Mouse (Mus musculus) CD4-positive, CD25-positive, alpha-beta regulatory T cell, adult 2 months (primary cell): ENCODE measurements around the gene Pkd2l1.

ENCODE experiments used
- DNase-seq: peaks from one replicate; pipeline ENCODE4 v3.0.0-alpha.2; 2012; ENCODE audit warnings: low read depth, low spot score

Pkd2l1 gene

DNA sequence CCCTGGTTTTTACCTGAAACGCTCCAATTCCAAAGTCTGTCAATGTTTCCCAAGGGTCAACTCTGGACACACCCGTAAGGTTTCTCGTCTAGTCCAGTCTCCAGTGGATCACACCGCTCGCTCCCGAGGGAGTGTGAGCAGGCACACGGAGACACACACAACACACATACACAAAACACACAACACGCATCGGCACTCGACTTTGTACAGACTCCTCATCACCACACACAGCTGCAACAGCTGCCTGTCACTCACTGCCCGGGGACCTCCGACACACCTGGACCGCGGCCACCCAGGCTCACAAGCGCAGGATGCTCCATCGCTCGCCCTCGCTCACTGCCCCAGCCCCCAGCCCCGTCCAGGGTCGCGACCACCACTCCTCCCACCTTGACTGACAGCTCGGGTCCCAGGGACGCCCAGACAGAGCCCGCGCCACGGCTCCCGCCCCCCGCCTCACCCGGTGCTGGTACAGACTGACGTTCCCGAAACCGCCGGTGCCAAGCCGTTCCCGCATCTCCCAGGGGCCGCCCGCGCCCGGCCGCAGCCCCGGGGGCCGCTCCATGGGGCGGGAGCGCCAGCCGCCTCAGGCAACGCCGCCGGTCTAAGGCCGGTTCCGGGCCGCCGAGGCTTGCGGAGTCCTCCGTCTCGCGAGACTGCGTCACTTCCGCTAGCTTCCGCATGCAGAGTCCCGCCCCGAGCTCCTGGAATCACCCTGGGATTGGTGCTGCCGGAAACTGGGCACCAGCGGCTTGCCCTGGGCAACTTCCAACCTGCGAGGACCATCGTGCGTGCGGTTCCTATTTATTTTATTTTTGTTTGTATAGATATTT lies 85.2 kb downstream of the Pkd2l1 start, which contains the start of gene Chuk:
Gene Chuk, minus strand, starts transcription at position 650 of the 830 bp plus-strand sequence.
- DNase-seq: peak; percentile 97

DNA sequence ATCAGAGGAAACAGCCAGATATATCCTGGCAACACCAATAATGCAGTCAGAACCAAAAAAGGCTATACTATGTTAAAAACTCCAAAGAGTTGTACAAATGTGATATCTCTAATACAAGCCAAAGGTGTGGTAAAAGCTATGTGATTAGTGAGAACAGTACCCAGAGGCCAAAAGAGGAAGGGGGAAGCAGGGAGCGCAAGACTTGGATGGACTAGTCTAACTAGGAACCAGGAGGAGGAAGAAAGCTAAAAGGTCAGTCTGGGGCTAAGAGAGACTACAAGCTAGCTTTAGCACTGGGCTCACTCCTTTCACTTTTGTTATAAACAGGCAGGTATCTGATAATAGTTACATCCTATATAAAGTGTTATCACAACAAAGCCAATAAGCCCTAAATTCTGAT lies 87.8 kb downstream of the Pkd2l1 start:
- no peak for DNase-seq

DNA sequence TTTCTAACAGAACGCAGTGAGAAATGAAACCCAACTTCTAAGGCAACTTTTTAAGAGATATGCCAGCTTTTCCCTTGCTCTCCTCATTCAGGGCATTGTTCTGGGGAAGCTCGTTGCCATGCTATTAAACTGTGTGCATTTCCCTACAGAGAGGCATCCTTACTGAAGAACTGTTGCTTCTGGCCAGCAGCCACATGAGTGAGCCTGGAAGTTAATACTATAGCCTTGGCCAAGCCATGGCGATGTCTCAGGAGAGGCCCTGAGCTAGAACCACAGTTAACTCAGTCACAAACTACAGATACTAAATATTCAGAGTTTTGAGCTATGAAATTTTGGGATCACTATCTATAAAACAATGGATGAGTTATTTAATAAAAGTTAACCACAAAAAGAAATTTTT lies 89.2 kb downstream of the Pkd2l1 start:
- DNase-seq: no peak

DNA sequence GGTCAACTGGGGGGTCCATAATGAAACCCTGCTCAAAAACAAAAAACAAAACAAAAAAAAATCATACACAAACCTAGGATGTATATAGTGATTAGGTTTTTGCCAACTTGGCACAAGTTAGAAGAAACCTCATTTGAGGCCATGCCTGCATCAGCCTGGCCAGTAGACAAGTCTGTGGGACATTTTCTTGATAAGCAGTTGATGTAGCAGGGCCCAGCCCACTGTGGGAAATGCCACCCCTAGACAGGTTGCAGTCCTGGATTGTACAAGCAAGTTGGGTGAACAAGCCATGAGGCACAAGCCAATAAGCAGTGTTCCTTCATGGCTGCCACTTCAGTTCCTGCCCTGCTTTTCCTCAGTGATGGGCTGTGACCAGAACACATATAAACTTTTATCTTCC lies 91.4 kb downstream of the Pkd2l1 start:
- no peak for DNase-seq
